8 mouse cellular contexts compared by ENCODE assay signal in the genomic region with DNA sequence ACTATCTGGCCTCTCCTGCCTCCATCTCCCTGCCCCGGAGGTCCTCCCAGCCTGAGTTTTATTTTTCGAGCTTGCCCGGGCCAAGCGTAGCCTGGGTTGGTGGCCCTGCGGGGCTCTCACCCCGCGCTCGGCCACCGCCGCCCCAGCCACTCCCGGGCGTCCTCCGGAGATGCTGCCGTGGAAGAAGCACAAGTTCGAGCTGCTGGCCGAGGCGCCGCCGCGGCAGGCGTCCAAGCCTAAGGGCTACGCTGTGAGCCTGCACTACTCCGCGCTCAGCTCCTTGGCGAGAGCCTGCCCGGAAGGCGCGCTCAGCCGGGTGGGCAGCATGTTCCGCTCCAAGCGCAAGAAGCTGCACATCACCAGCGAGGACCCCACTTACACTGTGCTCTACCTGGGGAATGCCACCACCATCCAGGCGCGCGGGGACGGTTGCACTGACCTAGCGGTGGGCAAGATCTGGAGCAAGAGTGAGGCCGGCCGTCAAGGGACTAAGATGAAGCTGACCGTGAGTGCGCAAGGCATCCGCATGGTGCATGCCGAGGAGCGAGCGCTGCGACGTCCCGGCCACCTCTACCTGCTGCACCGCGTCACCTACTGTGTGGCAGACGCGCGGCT. TPM values are rescaled to one million over a fixed set of nuclear protein-coding genes. Genes with fewer than 3 reads are reported as not detected.
DNase-seq lines count a peak whose midpoint lies in the region; ATAC-seq and TF ChIP-seq lines count a peak whose summit lies in the region.

No protein-coding gene starts in this region.

- peak; percentile 41 to 55 for DNase-seq in left cerebral cortex, adult 18-20 months (ENCODE audit: low spot score in 2 of 2)
- no peak for DNase-seq in left cerebral cortex, adult 11 months (ENCODE audit: low spot score)
- peak; percentile 71 for DNase-seq in embryo, embryonic 9.5 days (ENCODE audit: extremely low spot score)
- peak; percentile 85 to 86 for DNase-seq in heart, adult 2 months
- DNase-seq in kidney, adult 18-20 months, result peak; percentile 72
- DNase-seq in neural tube, embryonic 11.5 days (ENCODE audit: low spot score), result peak; percentile 67
- peak; percentile 27 for DNase-seq in testis, postnatal 14 days (ENCODE audit: low spot score)

- H3K4me2 ChIP-seq in liver, embryonic 12.5 days, result peak overlapping the region; percentile 71
- H3K4me2 ChIP-seq in neural tube, embryonic 11.5 days (ENCODE audit: low read depth), result peak overlapping the region; percentile 95

- TF ChIP-seq CTCF in heart, adult 2 months (IDR thresholded peaks at IDR 0.05), result no peak

- no peaks in the 10 kb centered on the region for H3K9me3 ChIP-seq in liver, embryonic 12.5 days (replicated peaks)
- no peaks in the 10 kb centered on the region for H3K9me3 ChIP-seq in neural tube, embryonic 11.5 days (ENCODE audit: control insufficient read depth, low read length)

- H3K4me1 ChIP-seq in heart, adult 2 months (ENCODE audit: control insufficient read depth, insufficient read depth, low read length), result peaks cover 10% of the 10 kb centered on the region
- peaks cover 54% of the 10 kb centered on the region for H3K4me1 ChIP-seq in liver, embryonic 12.5 days
- H3K4me1 ChIP-seq in neural tube, embryonic 11.5 days (ENCODE audit: control insufficient read depth, insufficient read depth, low read length), result peaks cover 15% of the 10 kb centered on the region

- peaks cover 4% of the 10 kb centered on the region for H3K36me3 ChIP-seq in heart, adult 2 months (ENCODE audit: control insufficient read depth, insufficient read depth, low read length)
- no peaks in the 10 kb centered on the region for H3K36me3 ChIP-seq in liver, embryonic 12.5 days
- no peaks in the 10 kb centered on the region for H3K36me3 ChIP-seq in neural tube, embryonic 11.5 days (ENCODE audit: control insufficient read depth, insufficient read depth, low read length)

- H3K4me3 ChIP-seq in heart, adult 2 months, result peak overlapping the region; percentile 76
- H3K4me3 ChIP-seq in liver, embryonic 12.5 days, result peak overlapping the region; percentile 61
- H3K4me3 ChIP-seq in neural tube, embryonic 11.5 days (ENCODE audit: low read depth, low read length), result peak overlapping the region; percentile 70

- no peak for TF ChIP-seq POLR2A in heart, adult 2 months (IDR thresholded peaks at IDR 0.05; ENCODE audit: insufficient read depth, low read depth, low read length)

- WGBS in heart, adult 2 months, result under 1% methylated on average over 53 of the region's 53 CpGs
- WGBS in liver, embryonic 12.5 days (ENCODE audit: insufficient replicate concordance), result 1% methylated on average over 53 of the region's 53 CpGs
- under 1% methylated on average over 53 of the region's 53 CpGs for WGBS in neural tube, embryonic 11.5 days

- peaks cover 3% of the 10 kb centered on the region for H3K79me2 ChIP-seq in heart, adult 2 months (replicated peaks; ENCODE audit: control insufficient read depth, insufficient read depth, low read length)

- TF ChIP-seq EP300 in heart, adult 2 months (IDR thresholded peaks at IDR 0.05; ENCODE audit: insufficient read depth, low read depth, low read length), result no peak

- H3K27me3 ChIP-seq in heart, adult 2 months (ENCODE audit: control insufficient read depth, insufficient read depth, low read length), result no peaks in the 10 kb centered on the region
- peaks cover 71% of the 10 kb centered on the region for H3K27me3 ChIP-seq in liver, embryonic 12.5 days (replicated peaks)
- H3K27me3 ChIP-seq in neural tube, embryonic 11.5 days (ENCODE audit: control insufficient read depth, insufficient read depth, low read length), result peaks cover 6% of the 10 kb centered on the region; the same call in 1 of the 2 replicates

- intact Hi-C loops in heart, adult 2 months (cut with DNase I), result loop anchor here (1.0 to 2.0 kb wide), 3 partner anchors 92 to 340 kb away; no protein-coding TSS in a partner anchor

- ATAC-seq in liver, embryonic 12.5 days, result peak; percentile 7; the same call in 1 of the 2 replicates
- peak; percentile 6; the same call in 1 of the 2 replicates for ATAC-seq in neural tube, embryonic 11.5 days (ENCODE audit: insufficient read depth, low FRiP score, low TSS enrichment)

- H3K9ac ChIP-seq in heart, adult 2 months (ENCODE audit: low read depth, low read length), result peak overlapping the region; percentile 94
- peak overlapping the region; percentile 60 for H3K9ac ChIP-seq in liver, embryonic 12.5 days
- peak overlapping the region; percentile 59 for H3K9ac ChIP-seq in neural tube, embryonic 11.5 days (ENCODE audit: low read length)

- H3K27ac ChIP-seq in heart, adult 2 months, result peak overlapping the region; percentile 97
- H3K27ac ChIP-seq in liver, embryonic 12.5 days, result peak overlapping the region; percentile 64; the same call in 1 of the 2 replicates
- H3K27ac ChIP-seq in neural tube, embryonic 11.5 days (ENCODE audit: low read depth, low read length), result peak overlapping the region; percentile 69; the same call in 1 of the 2 replicates

RNA-seq across cellular contexts. Expression of gene Fam43a, which starts 1.0 kb away (rescaled TPM):
- 10 to 100 TPM; 17.1 to 18.0 TPM for total RNA-seq in left cerebral cortex, adult 18-20 months (2021)
- total RNA-seq in heart, adult 2 months (2021), result 10 to 100 TPM; 20.7 to 22.6 TPM
- polyA plus RNA-seq in heart, adult 2 months (2012; rRNA removed), result 23.9 and 27.1 TPM in 2 replicates
- 8.8 and 9.2 TPM in 2 replicates for polyA plus RNA-seq in liver, embryonic 12.5 days (2016; fragmentation: Nextera tagmentation; extraction: Ambion mirVana)
- polyA plus RNA-seq in neural tube, embryonic 11.5 days (2014; fragmentation: Nextera tagmentation; extraction: Ambion mirVana), result 8.5 and 10.3 TPM in 2 replicates

RNA-seq across cellular contexts. Expression of gene Lsg1, which starts 13.1 kb away (rescaled TPM):
- 10 to 100 TPM; 18.3 to 21.1 TPM for total RNA-seq in left cerebral cortex, adult 18-20 months (2021)
- total RNA-seq in heart, adult 2 months (2021), result 10 to 100 TPM; 19.6 to 21.2 TPM
- polyA plus RNA-seq in heart, adult 2 months (2012; rRNA removed), result 5.5 and 7.5 TPM in 2 replicates
- 49.2 and 50.9 TPM in 2 replicates for polyA plus RNA-seq in liver, embryonic 12.5 days (2016; fragmentation: Nextera tagmentation; extraction: Ambion mirVana)
- 79.4 and 83.2 TPM in 2 replicates for polyA plus RNA-seq in neural tube, embryonic 11.5 days (2014; fragmentation: Nextera tagmentation; extraction: Ambion mirVana)

RNA-seq across cellular contexts. Expression of gene Tmem44, which starts 49.9 kb away (rescaled TPM):
- 10 to 100 TPM; 60.4 to 64.9 TPM for total RNA-seq in left cerebral cortex, adult 18-20 months (2021)
- 1 to 10 TPM; 4.4 to 5.8 TPM for total RNA-seq in heart, adult 2 months (2021)
- polyA plus RNA-seq in heart, adult 2 months (2012; rRNA removed), result 9.8 and 12.0 TPM in 2 replicates
- 1.5 and 1.7 TPM in 2 replicates for polyA plus RNA-seq in liver, embryonic 12.5 days (2016; fragmentation: Nextera tagmentation; extraction: Ambion mirVana)
- 32.8 and 34.9 TPM in 2 replicates for polyA plus RNA-seq in neural tube, embryonic 11.5 days (2014; fragmentation: Nextera tagmentation; extraction: Ambion mirVana)
